Mouse (Mus musculus): ENCODE results near the gene Man1c1.

Gene Man1c1

GRCm38 (mm10) chr4:134603553-134603952, 100.5 kb downstream of the Man1c1 start:
- no peak for DNase-seq (ENCODE audit: low spot score in 2 of 2)

- DNase-seq (ENCODE audit: low spot score in 2 of 2): no peak
These were observed 101.5 kb downstream of the Man1c1 start for GRCm38 (mm10) chr4:134602610-134603009.

GRCm38 (mm10) chr4:134601981-134602380, 102.1 kb downstream of the Man1c1 start:
- no peak for DNase-seq (ENCODE audit: low spot score in 2 of 2)

- DNase-seq (ENCODE audit: low spot score in 2 of 2): no peak
These were observed 102.7 kb downstream of the Man1c1 start for GRCm38 (mm10) chr4:134601404-134601803.

DNA sequence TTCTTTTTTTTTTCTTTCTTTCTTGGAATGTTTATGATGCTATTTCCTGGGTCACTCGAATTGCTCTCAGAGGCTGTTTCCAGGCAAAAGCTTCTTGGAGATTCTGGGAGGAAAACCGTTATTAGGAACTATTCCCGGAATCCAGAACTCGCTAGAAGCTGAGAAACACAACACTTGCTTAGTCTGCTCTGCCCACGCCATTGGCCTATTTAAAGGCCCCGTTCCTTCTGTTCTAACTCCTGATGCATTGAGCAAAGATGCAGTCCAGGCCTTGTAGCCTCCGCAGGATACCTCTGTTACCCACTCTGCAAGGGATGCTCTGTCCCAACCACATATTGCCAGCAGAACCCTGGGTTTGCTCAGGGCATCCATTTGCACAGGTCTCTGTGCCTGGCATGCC, 103.3 kb downstream of the Man1c1 start:
- DNase-seq (ENCODE audit: low spot score in 2 of 2): no peak

GRCm38 (mm10) chr4:134600060-134600459, 104.0 kb downstream of the Man1c1 start:
- no peak for DNase-seq (ENCODE audit: low spot score in 2 of 2)

- no peak for DNase-seq (ENCODE audit: low spot score in 2 of 2)
These were observed 107.0 kb downstream of the Man1c1 start for GRCm38 (mm10) chr4:134596816-134597692.

DNA sequence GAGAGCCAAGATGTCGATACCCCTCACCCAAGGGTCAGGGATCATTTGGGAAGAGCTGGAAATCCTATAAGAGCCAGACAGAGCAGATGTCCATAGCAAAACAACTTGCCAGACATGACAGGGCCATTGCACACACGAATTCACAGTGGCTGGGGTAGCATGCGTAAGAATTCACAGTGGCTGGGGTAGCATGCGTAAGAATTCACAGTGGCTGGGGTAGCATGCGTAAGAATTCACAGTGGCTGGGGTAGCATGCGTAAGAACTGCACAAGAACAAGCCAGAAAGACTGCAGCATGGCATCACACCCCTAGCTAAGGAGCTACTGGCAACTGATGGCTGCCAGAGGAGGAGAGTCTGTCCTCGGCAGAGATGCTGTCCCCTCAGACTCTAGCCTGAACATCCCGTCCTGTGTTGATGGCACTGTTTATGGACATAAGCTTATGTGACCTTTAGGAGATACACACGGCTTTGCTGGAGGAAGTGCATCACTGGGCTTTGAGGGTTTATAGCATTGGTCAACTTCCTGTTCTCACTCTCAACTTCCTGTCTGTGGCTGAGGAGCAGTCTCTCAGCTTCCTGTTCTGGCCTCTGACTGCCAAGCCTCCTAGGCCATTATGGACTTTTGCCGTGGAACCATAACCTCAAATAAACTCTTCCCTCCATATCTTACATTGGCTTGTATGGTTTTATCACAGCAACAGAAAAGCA, 109.2 kb downstream of the Man1c1 start:
- no peak for DNase-seq (ENCODE audit: low spot score in 2 of 2)

DNA sequence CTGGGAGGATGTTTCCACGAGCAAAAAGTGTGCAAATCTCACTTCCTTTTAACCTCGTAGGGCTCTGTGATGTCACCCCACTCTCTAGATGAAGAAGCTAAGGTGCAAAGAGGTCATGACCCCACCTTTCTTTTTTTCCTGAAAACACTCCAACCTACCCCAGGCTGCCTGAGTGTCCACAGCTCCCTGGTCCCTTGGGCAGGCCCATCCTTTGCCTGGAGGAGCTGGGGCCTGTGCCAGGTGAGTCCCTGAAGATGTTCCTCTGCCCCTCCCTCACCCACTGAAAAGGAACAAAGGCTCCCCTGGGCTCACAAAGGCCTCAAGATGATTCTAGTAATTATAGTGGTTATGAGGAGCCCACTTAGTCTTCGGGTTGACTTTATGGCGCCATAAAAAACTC, 111.6 kb downstream of the Man1c1 start:
- no peak for DNase-seq (ENCODE audit: low spot score in 2 of 2)

DNA sequence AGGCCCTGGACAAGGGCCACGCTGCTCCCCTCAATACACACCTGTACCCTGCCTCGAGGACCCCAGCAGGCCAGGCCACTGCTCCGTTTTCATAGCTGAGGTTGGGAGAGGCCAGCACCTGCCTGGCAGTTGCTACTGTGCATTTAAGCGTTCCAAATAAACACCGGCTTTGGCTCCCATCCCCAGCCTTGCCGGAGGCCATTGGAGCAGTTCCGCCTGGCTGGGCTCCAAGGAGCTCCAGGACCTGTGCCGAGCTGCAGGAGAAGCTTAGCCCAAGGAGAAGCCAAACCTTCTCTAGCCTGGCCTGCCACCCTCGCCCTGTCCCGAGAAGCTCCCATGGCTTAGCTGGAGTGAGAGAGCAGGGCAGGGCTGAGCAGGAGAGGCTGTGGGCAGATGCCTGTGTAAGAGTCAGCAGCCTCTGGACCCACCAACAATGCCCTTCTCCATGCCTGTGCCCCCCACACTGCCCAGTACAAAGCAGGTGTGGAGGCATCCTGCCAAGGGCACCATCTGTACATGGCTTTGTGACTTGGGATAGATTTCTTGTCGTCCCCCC, 112.5 kb downstream of the Man1c1 start:
- DNase-seq (ENCODE audit: low spot score in 2 of 2): no peak

DNA sequence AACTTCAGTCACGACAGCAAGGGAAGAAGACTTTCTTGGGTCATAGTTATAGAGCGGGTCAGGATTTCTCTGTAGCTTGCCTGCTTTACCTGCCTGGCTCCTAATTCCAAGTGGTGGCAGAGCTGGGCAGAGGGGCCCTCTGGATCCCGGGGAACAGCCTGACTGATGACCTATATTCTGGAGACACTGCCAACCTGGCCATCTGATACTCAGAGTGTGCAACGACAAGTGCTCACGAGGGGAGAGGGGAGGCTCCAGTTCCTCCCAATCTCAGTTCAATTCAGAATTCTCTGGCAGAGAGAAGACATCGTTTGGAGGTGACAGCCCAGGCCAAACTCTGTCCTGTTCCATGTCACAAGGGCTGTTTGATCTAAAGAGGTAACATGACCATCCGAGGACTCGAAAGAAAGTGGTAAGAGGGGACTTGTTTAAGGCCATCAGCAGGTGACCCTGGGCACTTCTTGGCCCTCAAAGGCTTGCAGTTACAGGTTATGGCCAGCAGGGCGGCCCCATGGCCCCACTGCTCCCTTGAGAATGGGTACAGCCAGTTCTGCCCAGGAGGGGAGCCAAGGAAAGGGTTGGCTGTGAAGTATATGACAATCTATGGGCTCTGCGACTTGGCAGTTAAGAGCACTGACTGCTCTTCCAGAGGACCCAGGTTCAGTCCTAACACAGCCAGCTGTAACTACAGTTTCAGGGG, 113.7 kb downstream of the Man1c1 start:
- no peak for DNase-seq (ENCODE audit: low spot score in 2 of 2)

GRCm38 (mm10) chr4:134589786-134590185, 114.3 kb downstream of the Man1c1 start:
- DNase-seq (ENCODE audit: low spot score in 2 of 2): no peak

GRCm38 (mm10) chr4:134588951-134589350, 115.1 kb downstream of the Man1c1 start:
- DNase-seq (ENCODE audit: low spot score in 2 of 2): no peak

DNA sequence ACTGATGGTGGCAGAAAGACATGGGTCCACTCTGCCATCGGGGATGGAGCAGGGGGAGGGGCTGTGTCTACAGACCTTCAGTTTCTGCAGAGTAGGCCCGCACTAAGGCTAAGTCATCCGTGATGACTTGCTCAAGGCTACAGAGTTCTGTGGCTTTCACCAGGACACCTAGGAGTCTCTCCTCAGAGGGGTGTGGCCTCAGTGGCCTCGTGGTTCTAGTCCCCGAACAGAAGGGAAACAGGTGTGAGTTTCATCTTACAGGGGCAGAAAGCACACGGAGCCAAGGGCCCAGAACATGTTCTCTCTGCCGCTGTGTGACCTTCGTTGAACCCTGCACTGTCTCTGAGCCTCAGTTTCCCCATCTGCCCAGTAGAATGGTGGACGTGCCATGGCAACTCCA, 115.8 kb downstream of the Man1c1 start:
- DNase-seq (ENCODE audit: low spot score in 2 of 2): no peak

DNA sequence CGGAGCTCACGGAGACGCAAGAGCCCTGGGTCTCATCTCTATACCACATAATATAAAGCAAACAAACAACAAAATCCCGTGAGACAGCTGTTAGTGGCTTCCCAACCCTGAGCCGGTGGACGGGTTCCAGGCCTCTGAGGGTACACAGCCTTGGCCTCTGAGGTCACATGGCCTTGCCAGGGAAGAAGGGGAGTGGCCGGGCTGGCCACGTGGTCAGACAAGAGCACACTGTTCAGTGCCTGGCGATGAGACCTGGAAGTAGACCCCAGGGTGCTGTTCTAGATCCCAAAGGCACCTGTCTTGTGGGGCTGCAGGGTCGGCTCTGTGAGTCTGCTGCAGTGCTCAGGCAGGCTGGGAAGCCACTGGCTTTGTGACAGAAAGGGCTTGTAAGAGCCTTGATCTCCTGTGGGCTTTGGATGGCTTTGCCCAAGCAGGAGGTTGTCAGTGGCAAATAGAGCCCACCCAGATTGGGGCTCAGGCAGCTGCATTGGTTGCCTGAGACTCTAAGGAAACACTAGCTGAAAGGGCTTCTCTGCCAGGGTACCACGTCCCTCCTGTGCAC, 116.4 kb downstream of the Man1c1 start:
- DNase-seq (ENCODE audit: low spot score in 2 of 2): no peak

- DNase-seq (ENCODE audit: low spot score in 2 of 2): no peak
These were observed 117.5 kb downstream of the Man1c1 start for GRCm38 (mm10) chr4:134586631-134587030.

- no peak for DNase-seq (ENCODE audit: low spot score in 2 of 2)
These were observed 118.0 kb downstream of the Man1c1 start for GRCm38 (mm10) chr4:134586126-134586525.

- no peak for DNase-seq (ENCODE audit: low spot score in 2 of 2)
These were observed 120.6 kb downstream of the Man1c1 start for GRCm38 (mm10) chr4:134583513-134583912.

- DNase-seq (ENCODE audit: low spot score in 2 of 2): no peak
These were observed 122.7 kb downstream of the Man1c1 start for GRCm38 (mm10) chr4:134581365-134581764.

DNA sequence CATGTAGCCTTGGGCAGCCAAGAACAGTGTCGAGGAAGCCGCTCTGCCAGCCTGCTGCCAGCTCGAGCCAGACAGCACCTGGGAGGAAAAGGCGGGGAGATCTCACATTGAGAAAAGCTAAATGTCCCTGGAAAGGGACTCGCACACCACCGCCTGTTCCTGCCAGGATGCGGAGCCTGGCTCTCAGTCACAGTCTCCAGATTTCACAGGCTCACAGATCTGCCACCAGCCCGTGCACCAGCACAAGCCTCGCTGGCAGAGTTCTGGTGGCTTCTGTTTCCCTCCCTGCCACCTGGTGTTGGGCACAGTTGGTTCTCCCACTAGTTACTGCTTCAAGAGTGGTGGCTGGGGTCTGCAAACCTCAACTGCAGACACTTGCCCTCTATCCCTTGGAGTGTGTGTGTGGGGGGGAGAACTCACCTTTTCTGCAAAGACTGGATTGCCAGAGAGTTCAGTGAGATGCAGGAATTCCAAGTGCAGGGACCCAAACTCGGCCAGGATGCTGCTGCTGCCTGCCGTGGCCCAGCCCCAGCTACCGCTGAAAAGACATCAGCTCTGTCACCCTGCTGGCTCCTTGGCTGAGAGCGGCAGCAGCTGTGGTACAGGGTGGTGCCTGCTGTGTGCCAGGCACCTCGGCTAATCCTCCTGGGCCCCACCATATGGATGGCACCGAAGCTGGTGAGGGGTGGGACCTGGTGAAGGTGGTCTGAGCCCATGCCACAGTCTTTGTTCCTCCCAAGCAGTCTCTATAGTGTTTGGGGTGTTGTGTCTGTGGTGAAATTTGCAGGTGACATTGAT, 123.5 kb downstream of the Man1c1 start:
- DNase-seq (ENCODE audit: low spot score in 2 of 2): peak; percentile 23 to 52

DNA sequence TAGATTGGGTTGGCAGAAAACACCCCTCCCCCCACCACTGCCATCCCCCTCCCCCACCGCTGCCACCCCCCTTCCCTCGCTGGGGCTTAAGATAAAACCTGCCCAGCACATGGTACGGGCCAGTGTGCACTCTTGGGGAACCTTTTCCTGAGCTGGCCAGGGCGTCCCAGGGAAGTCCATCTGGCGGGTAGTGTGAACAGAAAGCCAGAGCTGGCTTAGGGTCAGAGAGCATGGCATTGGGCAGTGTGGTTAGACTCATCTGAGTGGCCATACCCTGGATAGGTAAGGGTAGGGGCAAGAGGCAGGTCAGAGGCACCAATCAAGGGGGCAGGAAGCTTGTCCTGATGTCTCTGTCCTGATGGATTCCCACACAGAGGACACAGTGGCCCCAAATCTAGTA, 124.5 kb downstream of the Man1c1 start:
- DNase-seq (ENCODE audit: low spot score in 2 of 2): no peak
